In the genomic region with DNA sequence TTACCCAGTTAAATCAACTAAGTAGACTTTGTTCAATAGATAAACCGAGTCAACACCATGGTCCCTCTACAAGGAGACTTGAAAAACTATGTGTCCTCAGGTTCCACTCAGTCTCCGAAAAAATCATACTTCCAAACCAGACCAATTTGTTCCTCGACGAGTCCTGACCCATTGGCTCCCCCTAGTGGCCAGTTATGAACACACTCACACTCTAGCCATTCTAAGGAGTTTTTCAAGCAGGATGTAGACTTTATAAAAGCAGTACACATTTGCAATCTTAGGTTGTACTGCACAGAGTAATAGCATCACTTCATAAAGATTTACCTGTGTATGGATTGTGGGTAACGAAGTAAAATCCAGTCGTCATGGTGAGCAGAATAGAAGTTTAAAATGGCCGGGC, we compare ENCODE assay signal across 9 mouse cellular contexts.
DNase-seq lines count a peak whose midpoint lies in the region; ATAC-seq lines count a peak whose summit lies in the region.
"Had no signal": no experiment of that assay in that cellular context is flagged by ENCODE, and none has a peak within 500 bp of the region (broad histone marks: within the 10 kb centered on the region; RNA-seq: fewer than 3 reads in every experiment).

No protein-coding gene starts in this region.

- no peak overlapping the region for H3K9ac ChIP-seq in kidney, embryonic 15.5 days

- H3K9me3 ChIP-seq in kidney, embryonic 15.5 days (replicated peaks) = no peaks in the 10 kb centered on the region

- H3K27me3 ChIP-seq in kidney, embryonic 15.5 days = peaks cover 12% of the 10 kb centered on the region; the same call in 1 of the 2 replicates

- intact Hi-C loops in left cerebral cortex, postnatal 25 days (cut with DNase I) = loop anchor here (2.0 to 5.0 kb wide), 3 partner anchors 104 to 488 kb away; no protein-coding TSS in a partner anchor

- WGBS in kidney, embryonic 15.5 days = 23% methylated on average over 7 of the region's 7 CpGs

- no peak overlapping the region for H3K4me2 ChIP-seq in kidney, embryonic 15.5 days

- H3K4me1 ChIP-seq in kidney, embryonic 15.5 days = no peaks in the 10 kb centered on the region

- H3K27ac ChIP-seq in kidney, embryonic 15.5 days = no peak overlapping the region

- H3K36me3 ChIP-seq in kidney, embryonic 15.5 days = no peaks in the 10 kb centered on the region

- peak; percentile 60 for DNase-seq in kidney, adult 11 months
- peak; percentile 54 to 87 for DNase-seq in adrenal gland, adult (ENCODE audit: inconsistent age in 2 of 2, low spot score in 1 of 2)
- peak; percentile 88 for DNase-seq in embryo, embryonic 10.5 days (ENCODE audit: low spot score)
- peak; percentile 83 for DNase-seq in heart, postnatal 4 days
- DNase-seq in left cerebral cortex, postnatal 25 days (ENCODE audit: low spot score in 2 of 2) = peak; percentile 71 to 81
- peak; percentile 26 for DNase-seq in ovary, adult 18-20 months (ENCODE audit: low spot score)
- peak; percentile 62 for DNase-seq in thymus, postnatal 25 days

- ATAC-seq in kidney, embryonic 15.5 days (replicated peaks; ENCODE audit: low FRiP score) = no peak

- H3K4me3 ChIP-seq in kidney, embryonic 15.5 days (replicated peaks) = no peak overlapping the region
- H3K4me3 ChIP-seq: erythroblast, embryonic 14.5 days had no signal

Comparison
In these comparisons a context has a peak if more than half of its experiments do, and no peak if none do; other contexts are left out.
1. DNase-seq: peak in every context shown above with its lines; median percentile 88 in embryo, embryonic 10.5 days; 83 in heart, postnatal 4 days; 76 in left cerebral cortex, postnatal 25 days; 70 in adrenal gland, adult; 62 in thymus, postnatal 25 days; 60 in kidney, adult 11 months; 26 in ovary, adult 18-20 months.